Mouse (Mus musculus) liver, adult 2 months (tissue): ENCODE results near the gene Gnl1. TPM values are rescaled to one million over a fixed set of nuclear protein-coding genes. Genes with fewer than 3 reads are reported as not detected.
A peak's percentile ranks its signal among the peaks of the same experiment; 100 is the strongest.
"Not testable (repeated sequence)": the region's sequence is repeated elsewhere in the genome, so short reads cannot be mapped to it uniquely, and the experiment has no call there.

Experiments
- DNase-seq: peaks from one replicate; pipeline ENCODE4 v3.0.0-alpha.2; 2011; ENCODE audit warnings: low read depth, low spot score; ENCODE audit errors: extremely low read depth
- H3K27ac ChIP-seq: fragments of 200-500 bp; replicated peaks from 2 replicates; pipeline ENCODE4 v1.5.1; 2012; ENCODE audit warnings: low read depth, mild to moderate bottlenecking, control low read depth, inconsistent platforms, low read length; ENCODE audit not compliant: insufficient read depth
- H3K27me3 ChIP-seq: fragments of 200-500 bp; 2 replicates; pipeline ENCODE4 v1.6.1; 2012; ENCODE audit warnings: mild to moderate bottlenecking, moderate library complexity, low read length, inconsistent platforms; ENCODE audit not compliant: control insufficient read depth, insufficient read depth
- H3K36me3 ChIP-seq: fragments of 200-500 bp; 2 replicates; pipeline ENCODE4 v1.6.1; 2012; ENCODE audit warnings: low read length, inconsistent platforms; ENCODE audit not compliant: control insufficient read depth, insufficient read depth
- H3K4me1 ChIP-seq: fragments of 200-500 bp; 2 replicates; pipeline ENCODE4 v1.6.1; 2011; ENCODE audit warnings: low read length; ENCODE audit not compliant: control insufficient read depth, insufficient read depth
- H3K4me3 ChIP-seq: fragments of 200-500 bp; 2 replicates; pipeline ENCODE4 v1.5.1; 2011; ENCODE audit warnings: low read depth, mild to moderate bottlenecking, control low read depth, low read length, moderate library complexity; ENCODE audit not compliant: insufficient read depth
- H3K79me2 ChIP-seq: fragments of 200-500 bp; 2 replicates; pipeline ENCODE4 v1.6.1; 2012; ENCODE audit warnings: inconsistent platforms, mild to moderate bottlenecking, low read length, moderate library complexity; ENCODE audit not compliant: control insufficient read depth, insufficient read depth
- H3K9ac ChIP-seq: fragments of 200-500 bp; 2 replicates; pipeline ENCODE4 v1.6.1; 2012; ENCODE audit warnings: low read depth, mild to moderate bottlenecking, control low read depth, inconsistent platforms, low read length
- CTCF ChIP-seq: fragments of 200-500 bp; IDR thresholded peaks from 2 replicates; pipeline ENCODE4 v1.5.1; 2011; ENCODE audit warnings: low read depth, low read length, control low read depth
- POLR2A ChIP-seq: fragments of 200-500 bp; IDR thresholded peaks from 2 replicates; pipeline ENCODE4 v1.6.1; 2011; ENCODE audit warnings: low read length, control low read depth; ENCODE audit not compliant: insufficient read depth; ENCODE audit errors: extremely low read depth
- WGBS: fragments of 180-500 bp; shearing (Covaris S2); methylation state at CpG from one replicate; pipeline ENCODE4 v1.1.7; 2018; 5-methylcytosine and 5-hydroxymethylcytosine counted together
- polyA plus RNA-seq: library from polyadenylated mRNA; depleted of rRNA; stranded (reverse); fragments of >200 nt; gene quantifications from 2 replicates; pipeline ENCODE4 v1.2.3, GENCODE M21; 2012; rRNA removed
- total RNA-seq: library from RNA; depleted of rRNA; stranded (reverse); fragments of >200 nt; gene quantifications from 2 replicates; pipeline ENCODE4 v1.2.3, GENCODE M21; 2014; rRNA removed

The Gnl1 gene
- total RNA-seq = 8.8 and 9.3 TPM in 2 replicates
- polyA plus RNA-seq = 8.4 and 8.9 TPM in 2 replicates

- Histone ChIP-seq H3K79me2 (no peaks in the 10 kb centered on the region; the same call in 1 of the 2 replicates), H3K4me3 (peak within 1 kb of the TSS; percentile 91), H3K27ac (peak within 1 kb of the TSS; percentile 80), H3K9ac (peak within 1 kb of the TSS; percentile 86), H3K36me3 (peaks cover 1% of the 10 kb centered on the region; the same call in 1 of the 2 replicates), H3K27me3 (no peaks in the 10 kb centered on the region), H3K4me1 (peaks cover 12% of the 10 kb centered on the region)
- under 1% methylated on average over 77 of the region's 109 CpGs for WGBS
- DNase-seq = peak; percentile 84
- TF ChIP-seq POLR2A (no peak), CTCF (0 out of 2 replicates have a peak, but pooled peaks have one; percentile 1)
These were observed at the start of gene Gnl1, which contains the start of gene Prr3 for GRCm38 (mm10) chr17:35979401-35980362. Gene Gnl1 (plus strand): TSS chr17:35979851. Gene Prr3 (minus strand): TSS chr17:35980236.

GRCm38 (mm10) chr17:35930627-35931026, 49.0 kb upstream of the Gnl1 start:
- 92% methylated on average over 12 of the region's 12 CpGs for WGBS
- no peak overlapping the region for H3K27ac ChIP-seq
- no peaks in the 10 kb centered on the region for H3K27me3 ChIP-seq
- H3K36me3 ChIP-seq = peaks cover 40% of the 10 kb centered on the region
- no peak overlapping the region for H3K4me3 ChIP-seq
- H3K4me1 ChIP-seq = no peaks in the 10 kb centered on the region
- TF ChIP-seq CTCF = no peak
- TF ChIP-seq POLR2A = no peak
- no peak overlapping the region for H3K9ac ChIP-seq
- DNase-seq = no peak
- H3K79me2 ChIP-seq = no peaks in the 10 kb centered on the region

GRCm38 (mm10) chr17:35932608-35933007, 47.0 kb upstream of the Gnl1 start:
- Histone ChIP-seq H3K79me2 (no peaks in the 10 kb centered on the region), H3K27ac (no peak overlapping the region), H3K4me3 (no peak overlapping the region), H3K4me1 (no peaks in the 10 kb centered on the region), H3K9ac (no peak overlapping the region), H3K36me3 (peaks cover 25% of the 10 kb centered on the region), H3K27me3 (no peaks in the 10 kb centered on the region)
- WGBS = 80% methylated on average over 4 of the region's 4 CpGs
- TF ChIP-seq CTCF (no peak), POLR2A (no peak)
- peak; percentile 41 for DNase-seq

- H3K79me2 ChIP-seq, H3K27me3 ChIP-seq, DNase-seq, H3K4me3 ChIP-seq, H3K27ac ChIP-seq, H3K4me1 ChIP-seq, H3K9ac ChIP-seq, H3K36me3 ChIP-seq: not testable (repeated sequence)
- whole genome bisulfite sequencing = 86% methylated on average over 14 of the region's 14 CpGs
These were observed 43.9 kb upstream of the Gnl1 start for GRCm38 (mm10) chr17:35935763-35936162.

GRCm38 (mm10) chr17:35937700-35938348, 41.8 kb upstream of the Gnl1 start:
- WGBS = 18% methylated on average over 2 of the region's 2 CpGs
- TF ChIP-seq CTCF (peak; percentile 88), POLR2A (no peak)
- H3K27me3 ChIP-seq = no peaks in the 10 kb centered on the region
- H3K9ac ChIP-seq = no peak overlapping the region
- H3K27ac ChIP-seq = no peak overlapping the region
- H3K36me3 ChIP-seq = no peaks in the 10 kb centered on the region
- DNase-seq = peak; percentile 57
- no peak overlapping the region for H3K4me3 ChIP-seq
- H3K79me2 ChIP-seq = no peaks in the 10 kb centered on the region
- H3K4me1 ChIP-seq = no peaks in the 10 kb centered on the region

GRCm38 (mm10) chr17:35939108-35939507, 40.5 kb upstream of the Gnl1 start:
- WGBS = 66% methylated on average over 2 of the region's 2 CpGs
- Histone ChIP-seq H3K4me3 (no peak overlapping the region), H3K4me1 (no peaks in the 10 kb centered on the region), H3K36me3 (no peaks in the 10 kb centered on the region), H3K27ac (no peak overlapping the region), H3K27me3 (no peaks in the 10 kb centered on the region), H3K79me2 (no peaks in the 10 kb centered on the region), H3K9ac (no peak overlapping the region)
- no peak for DNase-seq
- TF ChIP-seq POLR2A (no peak), CTCF (no peak)
